Mouse (Mus musculus) left cerebral cortex, postnatal 36 days (tissue): ENCODE data around the gene Mei1. TPM values are rescaled to one million over a fixed set of nuclear protein-coding genes. Genes with fewer than 3 reads are reported as not detected.

Source experiments
- DNase-seq, 2 experiments: peaks; one replicate each; pipeline ENCODE4 v3.0.0; 2021 to 2022; ENCODE audit warnings: low spot score in 2 of 2, mixed read lengths in 1 of 2
- intact Hi-C: fragments of 180-260 bp; cut with DNase I; formaldehyde crosslinking; loops from one replicate; pipeline ENCODE4 v1.15.1; 2025
- total RNA-seq, 2 experiments: library from RNA; stranded (reverse); gene quantifications; 2 replicates each; pipeline ENCODE4 v1.2.3; 2021

The Mei1 gene
- total RNA-seq, 2 experiments from 2014 or later: 3.4 to 3.6 TPM

DNA sequence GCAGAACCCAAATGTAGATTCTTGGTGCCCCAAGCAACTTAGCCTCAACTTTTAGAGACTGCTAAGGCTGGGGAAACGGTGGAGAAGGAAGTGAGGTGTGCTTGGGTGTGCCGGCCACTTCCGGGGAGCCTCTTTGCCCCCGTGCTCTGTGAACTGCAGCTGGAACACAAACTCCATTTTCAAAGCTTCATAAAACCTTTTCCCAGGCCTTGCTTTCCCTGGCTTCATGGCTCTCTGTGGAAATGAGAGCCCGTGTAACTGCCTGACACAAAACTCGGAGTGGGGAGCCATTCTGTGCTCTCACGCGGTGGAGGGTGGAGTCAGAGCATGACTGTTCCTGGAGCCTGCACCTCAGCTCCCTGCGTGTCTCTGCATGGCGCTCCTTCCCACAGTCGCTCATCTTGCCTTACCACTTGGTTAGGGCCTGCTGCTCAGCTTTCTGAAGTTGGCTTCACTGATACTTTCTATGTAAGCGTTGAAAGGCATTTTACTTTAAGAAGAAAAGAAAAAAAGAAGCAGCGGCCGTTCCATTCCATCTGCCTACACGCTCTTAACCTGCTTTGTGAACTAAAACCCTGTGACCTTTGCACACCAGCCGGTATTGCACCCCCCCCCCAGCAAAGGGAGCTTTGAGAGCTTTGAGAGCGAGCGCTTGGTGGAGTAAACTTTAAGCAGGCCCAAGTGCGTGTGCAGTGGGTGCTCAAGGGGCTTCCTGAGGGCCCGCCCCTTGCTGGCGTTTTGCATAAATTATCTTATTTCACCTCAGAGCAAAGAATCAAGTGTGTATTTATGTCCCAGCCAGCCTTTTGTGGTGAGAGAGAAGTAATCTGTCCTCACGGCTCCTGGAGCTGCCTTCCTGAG lies 96.7 kb downstream of the Mei1 start:
- intact Hi-C loops: no loop called here
- no peak for DNase-seq

DNA sequence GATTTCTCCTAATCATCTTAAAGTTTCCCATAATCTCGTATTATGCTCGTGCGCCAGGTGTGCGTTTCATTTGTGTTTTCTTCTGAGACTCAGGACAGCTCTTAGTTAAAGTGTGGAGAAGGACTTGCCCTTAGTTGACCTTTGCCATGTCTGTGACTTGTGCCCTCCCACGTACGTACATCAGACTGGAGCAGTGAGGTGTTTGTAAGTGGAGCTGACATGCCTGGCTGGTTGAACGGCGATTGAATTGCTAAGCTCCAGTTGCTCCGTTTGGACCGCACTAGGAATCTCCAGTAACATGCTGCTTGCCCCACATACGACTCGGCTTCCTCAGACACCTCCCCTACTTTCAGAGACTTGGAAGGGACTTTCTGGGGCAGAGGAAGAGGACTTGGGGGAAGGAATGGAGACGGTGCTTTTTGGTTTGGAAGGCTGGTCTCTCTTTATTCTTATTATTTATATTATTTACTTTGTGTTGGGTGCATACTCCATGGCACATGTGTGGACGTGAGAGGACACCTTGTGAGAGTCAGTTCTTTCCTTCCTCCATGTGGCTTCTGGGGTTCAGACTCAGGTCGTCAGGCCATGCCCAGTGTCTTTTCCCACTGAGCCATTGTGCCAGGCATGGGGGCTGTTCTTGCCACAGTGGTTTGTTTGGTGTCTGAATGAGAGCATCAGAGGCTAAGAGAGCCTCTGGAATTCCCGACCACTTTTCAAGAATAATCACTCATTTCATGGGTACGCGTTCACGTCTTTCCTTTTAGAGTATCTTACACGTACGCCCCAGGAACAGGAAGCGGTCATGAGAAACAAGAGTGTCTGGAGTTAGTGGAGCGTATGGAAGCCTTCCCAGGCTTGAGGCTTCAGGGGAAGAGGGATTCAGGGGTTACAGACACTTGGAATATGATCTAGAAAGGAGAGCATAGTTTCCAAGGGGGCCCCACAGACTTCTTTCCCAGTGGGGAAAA lies 97.7 kb downstream of the Mei1 start:
- intact Hi-C loops: no loop called here

DNA sequence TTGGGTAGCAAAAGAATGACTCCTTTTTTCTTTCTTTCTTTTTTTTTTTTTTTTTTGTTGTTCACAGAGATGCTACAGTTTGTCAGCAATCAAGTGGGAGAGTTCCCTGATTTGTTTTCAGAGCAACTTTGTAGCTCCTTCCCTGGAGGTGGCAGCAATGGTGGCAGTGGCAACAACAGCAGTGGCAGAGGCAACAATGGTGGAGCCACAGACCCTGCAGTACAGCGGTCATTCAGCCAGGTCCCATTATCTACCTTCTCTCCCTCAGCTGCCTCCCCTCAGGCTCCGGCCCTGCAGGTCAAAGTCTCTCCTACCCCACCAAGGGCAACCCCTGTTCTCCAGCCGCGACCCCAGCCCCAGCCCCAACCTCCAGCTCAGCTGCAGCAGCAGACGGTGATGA lies 99.9 kb downstream of the Mei1 start:
- no peak for DNase-seq
- intact Hi-C loops: no loop called here

More for the DNA sequence above, 97.7 kb downstream of the Mei1 start:
- no peak for DNase-seq

DNA sequence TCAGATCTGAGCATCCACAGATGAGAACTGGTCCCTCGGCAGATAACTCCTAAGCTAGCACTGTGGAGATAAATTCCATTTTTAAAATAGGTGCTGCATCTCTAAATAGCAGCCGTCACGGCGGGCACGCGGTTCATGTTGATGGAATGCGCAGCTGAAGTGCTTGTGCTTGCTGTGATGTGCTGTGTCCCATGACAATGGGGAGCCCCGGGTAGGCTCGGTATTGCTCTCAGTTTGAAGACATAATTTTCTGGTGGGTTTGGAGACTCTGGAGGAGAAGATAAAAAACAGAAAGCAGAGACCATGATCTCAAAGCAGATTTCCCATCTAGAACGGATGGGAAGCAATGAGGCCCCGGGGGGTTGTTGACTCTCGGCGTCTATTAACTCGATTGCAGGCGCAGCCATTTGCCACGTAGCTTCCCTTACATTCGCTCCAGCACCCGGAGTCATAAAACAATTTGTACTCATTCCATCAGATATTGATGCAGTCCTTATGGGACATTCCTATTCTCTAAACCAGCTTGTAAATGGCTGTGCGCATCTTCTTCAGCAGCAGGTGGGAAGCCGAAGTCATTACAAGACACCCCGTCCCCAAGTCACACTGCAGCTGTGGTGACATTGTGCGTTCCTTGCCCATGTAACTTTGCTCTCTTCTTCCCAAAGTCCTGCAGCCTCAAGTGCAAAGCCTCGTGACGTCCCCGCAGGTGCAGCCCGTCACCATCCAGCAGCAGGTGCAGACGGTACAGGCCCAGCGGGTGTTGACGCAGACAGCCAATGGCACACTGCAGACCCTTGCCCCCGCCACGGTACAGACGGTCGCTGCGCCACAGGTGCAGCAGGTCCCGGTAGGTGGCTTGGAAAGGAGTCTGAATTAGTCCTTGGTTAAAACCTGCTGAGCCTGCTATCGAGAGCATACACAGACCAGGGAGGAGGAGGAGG lies 100.9 kb downstream of the Mei1 start:
- intact Hi-C loops: no loop called here
- no peak for DNase-seq

DNA sequence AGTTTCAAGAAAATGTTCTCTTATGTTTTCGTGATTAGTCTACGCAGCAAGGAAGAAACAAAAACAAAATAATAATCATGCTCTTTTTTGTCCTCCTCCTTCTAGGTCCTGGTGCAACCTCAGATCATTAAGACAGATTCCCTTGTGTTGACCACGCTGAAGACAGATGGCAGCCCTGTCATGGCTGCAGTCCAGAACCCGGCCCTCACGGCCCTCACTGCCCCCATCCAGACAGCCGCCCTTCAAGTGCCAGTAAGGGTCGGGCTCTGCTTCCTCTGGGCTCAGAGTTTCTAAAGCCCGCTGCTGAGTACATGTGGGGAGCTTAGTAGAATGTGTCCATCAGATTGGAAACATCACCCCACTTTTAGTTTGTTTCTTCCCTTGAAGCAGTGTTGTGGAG lies 102.9 kb downstream of the Mei1 start:
- intact Hi-C loops: no loop called here

DNA sequence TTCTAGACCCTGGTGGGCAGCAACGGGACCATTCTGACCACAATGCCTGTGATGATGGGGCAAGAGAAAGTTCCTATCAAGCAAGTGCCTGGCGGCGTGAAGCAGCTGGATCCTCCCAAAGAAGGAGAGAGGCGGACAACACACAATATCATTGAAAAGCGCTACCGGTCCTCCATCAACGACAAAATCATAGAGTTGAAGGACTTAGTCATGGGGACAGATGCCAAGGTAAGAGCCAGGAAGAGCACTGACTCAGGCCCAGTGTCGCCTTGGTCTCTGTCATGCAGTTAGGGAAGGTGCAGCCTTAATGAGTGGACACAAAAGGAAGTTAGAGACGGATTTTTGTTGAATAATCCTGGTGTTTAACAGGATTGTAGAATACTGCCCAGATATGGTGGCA lies 105.3 kb downstream of the Mei1 start:
- no peak for DNase-seq
- intact Hi-C loops: no loop called here

More for the DNA sequence above, 102.9 kb downstream of the Mei1 start:
- no peak for DNase-seq

Other genes starting within 250 kb of the Mei1 start
- 10 to 100 TPM; 26.4 to 37.6 TPM for gene Tob2, start 211.2 kb upstream of the Mei1 start, total RNA-seq
- 10 to 100 TPM; 31.0 to 36.3 TPM for gene Phf5a, start 198.1 kb upstream of the Mei1 start, total RNA-seq
- 100 to 1,000 TPM; 425 to 455 TPM for gene Aco2, start 197.7 kb upstream of the Mei1 start, total RNA-seq
- gene Polr3h, start 143.8 kb upstream of the Mei1 start, total RNA-seq: 10 to 100 TPM; 46.7 to 58.5 TPM
- 10 to 100 TPM; 83.6 to 86.1 TPM for gene Csdc2, start 133.2 kb upstream of the Mei1 start, total RNA-seq
- 100 to 1,000 TPM; 197 to 221 TPM for gene Pmm1, start 109.1 kb upstream of the Mei1 start, total RNA-seq
- gene 1700029P11Rik, start 89.5 kb upstream of the Mei1 start, total RNA-seq: not detected
- 10 to 100 TPM; 19.1 to 33.7 TPM for gene Xrcc6, start 82.2 kb upstream of the Mei1 start, total RNA-seq
- gene Desi1, start 36.1 kb upstream of the Mei1 start, total RNA-seq: 100 to 1,000 TPM; 103 to 118 TPM
- gene Snu13, start 22.4 kb upstream of the Mei1 start, total RNA-seq: 100 to 1,000 TPM; 102 to 107 TPM
- gene 4930407I10Rik, start 10.8 kb upstream of the Mei1 start, total RNA-seq: not detected
- gene Ccdc134, start 57.9 kb downstream of the Mei1 start, total RNA-seq: 10 to 100 TPM in 1 of 2 experiments, 1 to 10 TPM in 1; 9.5 to 14.2 TPM
- 100 to 1,000 TPM; 183 to 198 TPM for gene Srebf2, start 77.2 kb downstream of the Mei1 start, total RNA-seq
- 1 to 10 TPM; 3.6 to 4.7 TPM for gene Shisa8, start 142.8 kb downstream of the Mei1 start, total RNA-seq
- gene Tnfrsf13c, start 154.4 kb downstream of the Mei1 start, total RNA-seq: 1 to 10 TPM in 1 of 2 experiments, under 1 TPM in 1; 0.22 to 1.1 TPM
- gene Cenpm, start 174.8 kb downstream of the Mei1 start, total RNA-seq: 1 to 10 TPM; 3.1 to 4.1 TPM
- 100 to 1,000 TPM in 1 of 2 experiments, 10 to 100 TPM in 1; 97.8 to 105 TPM for gene 1500009C09Rik, start 182.4 kb downstream of the Mei1 start, total RNA-seq
- 100 to 1,000 TPM; 503 to 533 TPM for gene Sept3, start 204.9 kb downstream of the Mei1 start, total RNA-seq
- gene Wbp2nl, start 229.0 kb downstream of the Mei1 start, total RNA-seq: not detected